Mouse (Mus musculus) G1E (cell line): Measurements from ENCODE around the gene Tom1l2.

Source experiments
- CTCF ChIP-seq: IDR thresholded peaks from 2 replicates; pipeline ENCODE4 v1.5.1; 2012; ENCODE audit warnings: low read depth, low read length, inconsistent platforms, mixed read lengths
- GATA1 ChIP-seq: IDR thresholded peaks from 2 replicates; pipeline ENCODE4 v1.6.1; 2012; ENCODE audit warnings: borderline replicate concordance, low read length, inconsistent platforms, mixed read lengths
- POLR2AphosphoS5 ChIP-seq: IDR thresholded peaks from 2 replicates; pipeline ENCODE4 v1.6.1; 2012; ENCODE audit warnings: low read depth, low read length, inconsistent platforms; ENCODE audit not compliant: insufficient replicate concordance
- TAL1 ChIP-seq: conservative IDR thresholded peaks from 2 replicates; pipeline ENCODE4 v1.6.1; 2012; ENCODE audit warnings: low read depth, low read length, inconsistent platforms, mixed read lengths

GRCm38 (mm10) chr11:60387944-60388343, 35.2 kb upstream of the Tom1l2 start:
- TF ChIP-seq CTCF (no peak), GATA1 (no peak), TAL1 (no peak), POLR2AphosphoS5 (no peak)
